Comparison of ENCODE assay signal across 31 mouse cellular contexts in the genomic region with DNA sequence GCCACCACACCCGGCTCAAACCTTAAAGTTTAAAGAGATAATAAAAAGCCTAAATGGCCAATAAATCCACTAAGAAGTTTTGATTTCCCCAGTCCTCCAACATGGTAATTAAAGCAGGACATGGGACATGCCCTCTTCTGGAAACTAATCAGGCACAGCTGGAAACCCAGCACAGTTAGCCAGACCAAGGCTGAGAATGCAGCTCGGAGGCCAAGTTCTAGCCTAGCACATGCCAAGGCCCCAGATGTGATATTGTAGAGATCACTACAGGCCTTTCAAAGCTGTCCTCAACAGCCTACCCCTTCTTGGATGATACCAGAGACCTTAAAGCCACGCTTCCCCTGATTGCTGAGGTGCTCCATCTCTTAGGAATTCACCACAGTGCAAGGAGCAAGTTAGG. TPM values are rescaled to one million over a fixed set of nuclear protein-coding genes. Genes with fewer than 3 reads are reported as not detected.
DNase-seq lines count a peak whose midpoint lies in the region; ATAC-seq and TF ChIP-seq lines count a peak whose summit lies in the region.
"Had no signal": no experiment of that assay in that cellular context is flagged by ENCODE, and none has a peak within 500 bp of the region (broad histone marks: within the 10 kb centered on the region; RNA-seq: fewer than 3 reads in every experiment).

No protein-coding gene starts in this region.

- H3K4me3 ChIP-seq in kidney, adult 2 months (ENCODE audit: insufficient read depth, low read depth, low read length): no peak overlapping the region
- no peak overlapping the region for H3K4me3 ChIP-seq in lung, embryonic 16.5 days (ENCODE audit: low read length)
- H3K4me3 ChIP-seq in thymus, adult 2 months (ENCODE audit: control insufficient read depth, insufficient read depth, low read length): no peak overlapping the region
- H3K4me3 ChIP-seq in hindbrain, embryonic 14.5 days (replicated peaks; ENCODE audit: low read length): no peak overlapping the region
- H3K4me3 ChIP-seq: forebrain, embryonic 10.5 days; forebrain, embryonic 13.5 days; heart, adult 2 months; heart, embryonic 10.5 days; heart, embryonic 13.5 days; hindbrain, embryonic 15.5 days had no signal

- peak; percentile 49; the same call in 1 of the 2 replicates for ATAC-seq in lung, embryonic 16.5 days (ENCODE audit: low read depth)
- no peak for ATAC-seq in hindbrain, embryonic 14.5 days (ENCODE audit: low FRiP score)
- ATAC-seq: forebrain, embryonic 13.5 days; forebrain, embryonic 16.5 days had no signal

- peaks cover 3% of the 10 kb centered on the region for H3K36me3 ChIP-seq in kidney, adult 2 months (ENCODE audit: control insufficient read depth, insufficient read depth, low read length)
- H3K36me3 ChIP-seq in lung, embryonic 16.5 days (ENCODE audit: control insufficient read depth, insufficient read depth, low read length): peaks cover 19% of the 10 kb centered on the region
- H3K36me3 ChIP-seq in thymus, adult 2 months (ENCODE audit: control insufficient read depth, insufficient read depth, low read length): peaks cover 27% of the 10 kb centered on the region
- H3K36me3 ChIP-seq in hindbrain, embryonic 14.5 days (replicated peaks; ENCODE audit: control insufficient read depth, insufficient read depth): peaks cover 49% of the 10 kb centered on the region

- WGBS in kidney, adult 2 months: 70% methylated on average over 3 of the region's 3 CpGs
- WGBS in lung, embryonic 16.5 days: 74% methylated on average over 3 of the region's 3 CpGs
- 95% methylated on average over 3 of the region's 3 CpGs for WGBS in thymus, adult 2 months
- WGBS in hindbrain, embryonic 14.5 days: 91% methylated on average over 3 of the region's 3 CpGs

- no peak overlapping the region for H3K27ac ChIP-seq in kidney, adult 2 months (ENCODE audit: insufficient read depth, low read depth, low read length)
- no peak overlapping the region for H3K27ac ChIP-seq in lung, embryonic 16.5 days (ENCODE audit: low read length)
- H3K27ac ChIP-seq in thymus, adult 2 months (ENCODE audit: control insufficient read depth, insufficient read depth, low read length): no peak overlapping the region
- H3K27ac ChIP-seq in hindbrain, embryonic 14.5 days: no peak overlapping the region
- H3K27ac ChIP-seq: forebrain, embryonic 10.5 days; forebrain, embryonic 13.5 days; heart, adult 2 months; heart, embryonic 10.5 days; heart, embryonic 13.5 days; hindbrain, embryonic 15.5 days had no signal

- H3K4me1 ChIP-seq in kidney, adult 2 months (ENCODE audit: control insufficient read depth, insufficient read depth, low read length): no peaks in the 10 kb centered on the region
- H3K4me1 ChIP-seq in lung, embryonic 16.5 days (replicated peaks; ENCODE audit: control insufficient read depth, insufficient read depth, low read length): no peaks in the 10 kb centered on the region
- no peaks in the 10 kb centered on the region for H3K4me1 ChIP-seq in thymus, adult 2 months (replicated peaks; ENCODE audit: control insufficient read depth, insufficient read depth, low read length)
- no peaks in the 10 kb centered on the region for H3K4me1 ChIP-seq in hindbrain, embryonic 14.5 days (replicated peaks; ENCODE audit: control insufficient read depth, insufficient read depth, low read length)
- H3K4me1 ChIP-seq: forebrain, embryonic 10.5 days; forebrain, embryonic 13.5 days; heart, embryonic 10.5 days; hindbrain, embryonic 15.5 days had no signal

- H3K9ac ChIP-seq in lung, embryonic 16.5 days (ENCODE audit: low read length): no peak overlapping the region
- H3K9ac ChIP-seq in hindbrain, embryonic 14.5 days: no peak overlapping the region
- H3K9ac ChIP-seq: forebrain, embryonic 13.5 days; heart, embryonic 13.5 days; hindbrain, embryonic 15.5 days had no signal

- TF ChIP-seq POLR2A in kidney, adult 2 months (IDR thresholded peaks at IDR 0.05; ENCODE audit: low read depth, low read length): no peak
- TF ChIP-seq POLR2A in thymus, adult 2 months (IDR thresholded peaks at IDR 0.05; ENCODE audit: control insufficient read depth, extremely low read depth, insufficient read depth, low read length, poor library complexity): no peak

- H3K4me2 ChIP-seq in lung, embryonic 16.5 days (ENCODE audit: low read depth, low read length): no peak overlapping the region
- no peak overlapping the region for H3K4me2 ChIP-seq in hindbrain, embryonic 14.5 days (replicated peaks)
- H3K4me2 ChIP-seq: forebrain, embryonic 13.5 days; heart, embryonic 13.5 days; hindbrain, embryonic 15.5 days had no signal

- peak; percentile 39 for DNase-seq in kidney, postnatal 10 days
- DNase-seq in kidney, adult 2 months: no peak
- peak; percentile 63 for DNase-seq in NIH3T3 (ENCODE audit: low read depth)
- DNase-seq in lung, postnatal 14 days: peak; percentile 10
- no peak for DNase-seq in retina, embryonic 14.5 days (ENCODE audit: low spot score)
- no peak for DNase-seq in thymus, adult 2 months
- no peak for DNase-seq in hindbrain, embryonic 14.5 days (ENCODE audit: low spot score)
- DNase-seq: adrenal gland, adult 8-10 months; adrenal gland, postnatal 25 days; cerebellum, adult 11-12 months; cerebellum, adult 8-10 months; cerebellum, postnatal 10 days; cerebellum, postnatal 36 days; gastrocnemius, postnatal 10 days; gastrocnemius, postnatal 36 days; heart, adult 2 months; heart, postnatal 14 days; heart, postnatal 4 days had no signal

- no peak for TF ChIP-seq CTCF in kidney, adult 2 months (conservative IDR thresholded peaks at IDR 0.05; ENCODE audit: insufficient read depth, insufficient read length, low read depth, low read length)
- no peak for TF ChIP-seq CTCF in thymus, adult 2 months (IDR thresholded peaks at IDR 0.05; ENCODE audit: borderline replicate concordance, control insufficient read depth, extremely low read depth, insufficient read depth, low read length, poor library complexity)

- no peaks in the 10 kb centered on the region for H3K9me3 ChIP-seq in lung, embryonic 16.5 days (ENCODE audit: control insufficient read depth, low read length)
- H3K9me3 ChIP-seq in hindbrain, embryonic 14.5 days (ENCODE audit: control insufficient read depth, low read length): no peaks in the 10 kb centered on the region
- H3K9me3 ChIP-seq: forebrain, embryonic 10.5 days; forebrain, embryonic 13.5 days; heart, embryonic 10.5 days; heart, embryonic 13.5 days; hindbrain, embryonic 15.5 days had no signal

- no peaks in the 10 kb centered on the region for H3K27me3 ChIP-seq in kidney, adult 2 months (replicated peaks; ENCODE audit: control insufficient read depth, insufficient read depth, low read length)
- H3K27me3 ChIP-seq in lung, embryonic 16.5 days (ENCODE audit: control insufficient read depth, insufficient read depth, low read depth, low read length): no peaks in the 10 kb centered on the region
- H3K27me3 ChIP-seq in thymus, adult 2 months (ENCODE audit: control insufficient read depth, insufficient read depth, low read length): no peaks in the 10 kb centered on the region
- H3K27me3 ChIP-seq in hindbrain, embryonic 14.5 days (ENCODE audit: control insufficient read depth, insufficient read depth, low read length): no peaks in the 10 kb centered on the region
- H3K27me3 ChIP-seq: forebrain, embryonic 13.5 days; heart, embryonic 13.5 days; hindbrain, embryonic 15.5 days had no signal

RNA-seq across cellular contexts. Expression of a gene that starts 11.1 kb away (rescaled TPM):
- polyA plus RNA-seq in kidney, adult 2 months (2012; rRNA removed): 0.19 and 0.41 TPM in 2 replicates
- polyA plus RNA-seq in lung, embryonic 16.5 days (2015; fragmentation: Nextera tagmentation; extraction: Ambion mirVana): 0.48 and 0.50 TPM in 2 replicates
- polyA plus RNA-seq in thymus, adult 2 months (2012; rRNA removed): 0.24 and 0.27 TPM in 2 replicates
- polyA plus RNA-seq in hindbrain, embryonic 14.5 days (2014; fragmentation: Nextera tagmentation; extraction: Ambion mirVana): 13.5 and 13.7 TPM in 2 replicates

RNA-seq across cellular contexts. Expression of a gene that starts 25.9 kb away (rescaled TPM):
- polyA plus RNA-seq in kidney, adult 2 months (2012; rRNA removed): 0.35 and 2.0 TPM in 2 replicates
- 0.35 and 1.8 TPM in 2 replicates for polyA plus RNA-seq in lung, embryonic 16.5 days (2015; fragmentation: Nextera tagmentation; extraction: Ambion mirVana)
- polyA plus RNA-seq in thymus, adult 2 months (2012; rRNA removed): 1.3 and 5.4 TPM in 2 replicates
- polyA plus RNA-seq in hindbrain, embryonic 14.5 days (2014; fragmentation: Nextera tagmentation; extraction: Ambion mirVana): not detected in 2 replicates
- polyA plus RNA-seq: brain, embryonic 14.5 days; cortical plate, adult 2 months; embryonic facial prominence, embryonic 11.5 days; embryonic facial prominence, embryonic 14.5 days; forebrain, embryonic 10.5 days; forebrain, embryonic 16.5 days; hindbrain, embryonic 11.5 days had no signal

RNA-seq across cellular contexts. Expression of a gene that starts 36.0 kb away (rescaled TPM):
- 21.5 and 21.6 TPM in 2 replicates for polyA plus RNA-seq in kidney, adult 2 months (2012; rRNA removed)
- 62.2 and 69.2 TPM in 2 replicates for polyA plus RNA-seq in lung, embryonic 16.5 days (2015; fragmentation: Nextera tagmentation; extraction: Ambion mirVana)
- 61.4 and 63.9 TPM in 2 replicates for polyA plus RNA-seq in thymus, adult 2 months (2012; rRNA removed)
- 110 TPM in 2 replicates for polyA plus RNA-seq in hindbrain, embryonic 14.5 days (2014; fragmentation: Nextera tagmentation; extraction: Ambion mirVana)

RNA-seq across cellular contexts. Expression of a gene that starts 37.3 kb away (rescaled TPM):
- not detected in 2 replicates for polyA plus RNA-seq in kidney, adult 2 months (2012; rRNA removed)
- polyA plus RNA-seq in lung, embryonic 16.5 days (2015; fragmentation: Nextera tagmentation; extraction: Ambion mirVana): not detected in 2 replicates
- not detected in 2 replicates for polyA plus RNA-seq in thymus, adult 2 months (2012; rRNA removed)
- not detected in 2 replicates for polyA plus RNA-seq in hindbrain, embryonic 14.5 days (2014; fragmentation: Nextera tagmentation; extraction: Ambion mirVana)
- polyA plus RNA-seq: cortical plate, adult 2 months; embryonic facial prominence, embryonic 11.5 days; embryonic facial prominence, embryonic 14.5 days; forebrain, embryonic 10.5 days; forebrain, embryonic 13.5 days; forebrain, embryonic 16.5 days; heart, adult 2 months; heart, embryonic 10.5 days; heart, embryonic 13.5 days; heart, embryonic 16.5 days; hindbrain, embryonic 11.5 days; hindbrain, embryonic 15.5 days had no signal

RNA-seq across cellular contexts. Expression of a gene that starts 55.9 kb away (rescaled TPM):
- 0.20 TPM in 1 of 2 replicates, not detected in the other for polyA plus RNA-seq in kidney, adult 2 months (2012; rRNA removed)
- polyA plus RNA-seq in lung, embryonic 16.5 days (2015; fragmentation: Nextera tagmentation; extraction: Ambion mirVana): not detected in 2 replicates
- 0.33 and 0.58 TPM in 2 replicates for polyA plus RNA-seq in thymus, adult 2 months (2012; rRNA removed)
- not detected in 2 replicates for polyA plus RNA-seq in hindbrain, embryonic 14.5 days (2014; fragmentation: Nextera tagmentation; extraction: Ambion mirVana)
- polyA plus RNA-seq: cortical plate, adult 2 months; embryonic facial prominence, embryonic 11.5 days; embryonic facial prominence, embryonic 14.5 days; forebrain, embryonic 10.5 days; forebrain, embryonic 13.5 days; forebrain, embryonic 16.5 days; heart, embryonic 13.5 days; heart, embryonic 16.5 days; hindbrain, embryonic 11.5 days; hindbrain, embryonic 15.5 days had no signal

Comparison
In these comparisons a context has a peak if more than half of its experiments do, and no peak if none do; other contexts are left out.
1. DNase-seq: peak in kidney, postnatal 10 days (single experiment), NIH3T3 (single experiment) and lung, postnatal 14 days (single experiment); none in kidney, adult 2 months (single experiment), retina, embryonic 14.5 days (single experiment), thymus, adult 2 months (single experiment) and hindbrain, embryonic 14.5 days (single experiment).